Mouse (Mus musculus): ENCODE measurements around the gene Ubtf. TPM values are rescaled to one million over a fixed set of nuclear protein-coding genes. Genes with fewer than 3 reads are reported as not detected.

The Ubtf gene
- polyA plus RNA-seq, 1 experiment from 2014 or later: 93.2 TPM

DNA sequence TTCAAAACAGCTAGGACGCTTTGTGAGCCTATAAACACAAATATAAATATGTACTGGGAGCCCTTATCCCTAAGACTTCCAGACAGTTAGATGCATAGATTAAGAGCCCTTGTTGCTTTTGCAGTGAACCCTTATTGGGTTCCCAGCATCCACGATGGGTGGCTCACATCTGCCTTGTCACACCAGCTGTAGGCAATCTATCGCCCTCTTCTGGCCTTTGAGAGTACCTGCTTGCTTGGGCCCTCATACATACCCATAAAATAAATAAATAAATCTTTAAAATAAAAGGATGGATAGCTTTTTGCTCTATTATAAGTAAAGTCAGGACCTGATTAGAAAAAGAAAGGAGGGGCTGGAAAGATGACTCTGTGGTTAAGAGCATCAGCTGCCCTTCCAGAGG lies 61.0 kb downstream of the Ubtf start:
- H3K9ac ChIP-seq (ENCODE audit: low read length): no peak overlapping the region
- ATAC-seq (ENCODE audit: insufficient read depth, low FRiP score, low TSS enrichment) (no peak), DNase-seq (ENCODE audit: low spot score) (no peak)
- no peak overlapping the region for H3K4me3 ChIP-seq (ENCODE audit: low read depth, low read length)
- no peak overlapping the region for H3K27ac ChIP-seq (ENCODE audit: low read depth, low read length)
- no peaks in the 10 kb centered on the region for H3K9me3 ChIP-seq (ENCODE audit: control insufficient read depth, low read length)
- no peaks in the 10 kb centered on the region for H3K27me3 ChIP-seq (ENCODE audit: control insufficient read depth, insufficient read depth, low read length)
- H3K4me1 ChIP-seq (ENCODE audit: control insufficient read depth, insufficient read depth, low read length): no peaks in the 10 kb centered on the region
- H3K36me3 ChIP-seq (ENCODE audit: control insufficient read depth, insufficient read depth, low read length): peaks cover 8% of the 10 kb centered on the region
- no peak overlapping the region for H3K4me2 ChIP-seq (ENCODE audit: low read depth)
- WGBS: 86% methylated on average over 3 of the region's 3 CpGs

DNA sequence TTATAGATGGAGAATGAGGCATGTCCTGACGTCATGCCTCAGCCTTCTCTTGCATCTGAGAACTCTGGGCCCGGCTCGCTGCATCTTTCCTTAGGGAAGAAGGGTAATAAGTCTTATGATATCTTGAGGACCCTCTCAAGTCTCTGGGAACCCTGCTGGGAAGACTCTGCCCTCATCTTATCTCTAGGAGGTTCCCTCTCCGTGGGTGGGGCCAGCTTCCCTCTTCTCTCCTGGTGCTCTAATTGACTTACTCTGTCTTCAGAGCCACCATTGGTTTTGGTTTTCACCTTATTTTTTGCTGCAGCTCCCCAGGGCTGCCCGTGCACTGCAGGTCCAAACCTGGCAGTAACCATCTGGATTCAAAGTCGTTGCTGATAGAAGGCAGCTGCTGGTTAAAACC lies 61.4 kb downstream of the Ubtf start:
- H3K36me3 ChIP-seq (ENCODE audit: control insufficient read depth, insufficient read depth, low read length): peaks cover 8% of the 10 kb centered on the region

DNA sequence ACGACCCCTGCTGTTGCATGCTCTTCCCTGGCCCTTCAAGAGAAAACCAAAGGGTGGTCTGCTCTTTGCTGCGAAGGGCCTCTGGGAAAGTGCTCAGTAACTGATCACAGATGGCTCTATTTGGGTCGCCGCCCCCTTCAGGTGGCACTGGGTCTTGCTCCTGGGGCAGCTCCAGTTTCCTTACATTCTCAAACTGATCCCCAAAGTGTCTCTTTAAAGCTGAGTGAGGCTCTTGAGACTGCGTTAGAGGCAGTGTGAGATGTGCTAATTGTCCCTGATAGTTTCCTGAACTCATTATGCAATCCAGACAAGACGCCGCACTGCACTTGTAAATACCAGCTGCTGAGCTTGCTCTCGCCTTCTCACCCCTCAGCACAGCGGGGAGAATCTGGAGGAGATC lies 62.0 kb downstream of the Ubtf start:
- Histone ChIP-seq H3K27ac (ENCODE audit: low read depth, low read length) (no peak overlapping the region), H3K27me3 (ENCODE audit: control insufficient read depth, insufficient read depth, low read length) (no peaks in the 10 kb centered on the region), H3K4me3 (ENCODE audit: low read depth, low read length) (no peak overlapping the region), H3K4me1 (ENCODE audit: control insufficient read depth, insufficient read depth, low read length) (no peaks in the 10 kb centered on the region), H3K4me2 (ENCODE audit: low read depth) (no peak overlapping the region), H3K36me3 (ENCODE audit: control insufficient read depth, insufficient read depth, low read length) (peaks cover 8% of the 10 kb centered on the region), H3K9ac (ENCODE audit: low read length) (no peak overlapping the region), H3K9me3 (ENCODE audit: control insufficient read depth, low read length) (no peaks in the 10 kb centered on the region)
- WGBS: 42% methylated on average over 9 of the region's 9 CpGs
- DNase-seq (ENCODE audit: low spot score): peak; percentile 41
- no peak for ATAC-seq (ENCODE audit: insufficient read depth, low FRiP score, low TSS enrichment)

More for the DNA sequence above, 61.4 kb downstream of the Ubtf start:
- no peak for ATAC-seq (ENCODE audit: insufficient read depth, low FRiP score, low TSS enrichment)
- Histone ChIP-seq H3K4me3 (ENCODE audit: low read depth, low read length) (no peak overlapping the region), H3K27ac (ENCODE audit: low read depth, low read length) (no peak overlapping the region), H3K9ac (ENCODE audit: low read length) (no peak overlapping the region), H3K4me1 (ENCODE audit: control insufficient read depth, insufficient read depth, low read length) (no peaks in the 10 kb centered on the region), H3K4me2 (ENCODE audit: low read depth) (no peak overlapping the region), H3K9me3 (ENCODE audit: control insufficient read depth, low read length) (no peaks in the 10 kb centered on the region), H3K27me3 (ENCODE audit: control insufficient read depth, insufficient read depth, low read length) (no peaks in the 10 kb centered on the region)
- DNase-seq (ENCODE audit: low spot score): no peak
- WGBS: 89% methylated on average over 6 of the region's 6 CpGs

Other genes with a start within 250 kb of the Ubtf start
- 15.8 and 16.2 TPM in 2 replicates for gene Mpp2, start 231.2 kb downstream of the Ubtf start, polyA plus RNA-seq (2014; fragmentation: Nextera tagmentation; extraction: Ambion mirVana)
- gene Ppy, start 218.4 kb downstream of the Ubtf start, polyA plus RNA-seq (2014; fragmentation: Nextera tagmentation; extraction: Ambion mirVana): not detected in 2 replicates
- gene Pyy, start 211.9 kb downstream of the Ubtf start, polyA plus RNA-seq (2014; fragmentation: Nextera tagmentation; extraction: Ambion mirVana): 1.0 TPM in 1 of 2 replicates, not detected in the other
- gene Nags, start 174.2 kb downstream of the Ubtf start, polyA plus RNA-seq (2014; fragmentation: Nextera tagmentation; extraction: Ambion mirVana): not detected in 2 replicates
- gene Tmem101, start 163.3 kb downstream of the Ubtf start, polyA plus RNA-seq (2014; fragmentation: Nextera tagmentation; extraction: Ambion mirVana): 34.2 and 34.9 TPM in 2 replicates
- gene Lsm12, start 134.4 kb downstream of the Ubtf start, polyA plus RNA-seq (2014; fragmentation: Nextera tagmentation; extraction: Ambion mirVana): 74.2 and 81.9 TPM in 2 replicates
- 30.0 and 35.3 TPM in 2 replicates for gene G6pc3, start 130.1 kb downstream of the Ubtf start, polyA plus RNA-seq (2014; fragmentation: Nextera tagmentation; extraction: Ambion mirVana)
- 41.1 and 42.7 TPM in 2 replicates for gene Hdac5, start 89.6 kb downstream of the Ubtf start, polyA plus RNA-seq (2014; fragmentation: Nextera tagmentation; extraction: Ambion mirVana)
- gene BC030867, start 70.9 kb downstream of the Ubtf start, polyA plus RNA-seq (2014; fragmentation: Nextera tagmentation; extraction: Ambion mirVana): 17.9 and 18.6 TPM in 2 replicates
- gene Asb16, start 51.0 kb downstream of the Ubtf start, polyA plus RNA-seq (2014; fragmentation: Nextera tagmentation; extraction: Ambion mirVana): not detected in 2 replicates
- gene Tmub2, start 34.8 kb downstream of the Ubtf start, polyA plus RNA-seq (2014; fragmentation: Nextera tagmentation; extraction: Ambion mirVana): 61.7 and 64.5 TPM in 2 replicates
- 18.8 and 20.0 TPM in 2 replicates for gene Atxn7l3, start 23.1 kb downstream of the Ubtf start, polyA plus RNA-seq (2014; fragmentation: Nextera tagmentation; extraction: Ambion mirVana)
- 26.6 and 28.4 TPM in 2 replicates for gene Slc4a1, start 46.5 kb upstream of the Ubtf start, polyA plus RNA-seq (2014; fragmentation: Nextera tagmentation; extraction: Ambion mirVana)
- gene Rundc3a, start 73.7 kb upstream of the Ubtf start, polyA plus RNA-seq (2014; fragmentation: Nextera tagmentation; extraction: Ambion mirVana): 46.7 and 51.5 TPM in 2 replicates
- gene Slc25a39, start 88.2 kb upstream of the Ubtf start, polyA plus RNA-seq (2014; fragmentation: Nextera tagmentation; extraction: Ambion mirVana): 174 and 184 TPM in 2 replicates
- 54.2 and 54.8 TPM in 2 replicates for gene Grn, start 110.6 kb upstream of the Ubtf start, polyA plus RNA-seq (2014; fragmentation: Nextera tagmentation; extraction: Ambion mirVana)
- gene Fam171a2, start 127.9 kb upstream of the Ubtf start, polyA plus RNA-seq (2014; fragmentation: Nextera tagmentation; extraction: Ambion mirVana): 11.6 and 12.0 TPM in 2 replicates
- 5.3 and 6.1 TPM in 2 replicates for gene Itga2b, start 150.4 kb upstream of the Ubtf start, polyA plus RNA-seq (2014; fragmentation: Nextera tagmentation; extraction: Ambion mirVana)
- gene Gpatch8, start 236.7 kb upstream of the Ubtf start, polyA plus RNA-seq (2014; fragmentation: Nextera tagmentation; extraction: Ambion mirVana): 45.4 and 46.1 TPM in 2 replicates